Mouse (Mus musculus) myocyte (in vitro differentiated cells): ENCODE data around the gene Prickle3. TPM values are rescaled to one million over a fixed set of nuclear protein-coding genes. Genes with fewer than 3 reads are reported as not detected.
"Not testable (repeated sequence)": the region's sequence is repeated elsewhere in the genome, so short reads cannot be mapped to it uniquely, and the experiment has no call there.

ENCODE experiments used
- H3K27me3 ChIP-seq: one replicate; pipeline ENCODE4 v1.6.1; 2011; ENCODE audit not compliant: control insufficient read depth, insufficient read depth, insufficient read length
- H3K36me3 ChIP-seq: one replicate; pipeline ENCODE4 v1.6.1; 2011; ENCODE audit not compliant: control insufficient read depth, insufficient read depth
- H3K4me2 ChIP-seq: one replicate; pipeline ENCODE4 v1.6.1; 2011; ENCODE audit warnings: low read depth, control low read depth
- H3K4me3 ChIP-seq: one replicate; pipeline ENCODE4 v1.5.1; 2011; ENCODE audit warnings: mild to moderate bottlenecking, control low read depth, moderate library complexity
- H3K79me2 ChIP-seq: one replicate; pipeline ENCODE4 v1.6.1; 2011; ENCODE audit not compliant: control insufficient read depth, insufficient read depth
- H3ac ChIP-seq: one replicate; pipeline ENCODE4 v1.6.1; 2011; ENCODE audit not compliant: control insufficient read depth, insufficient read length
- CEBPB ChIP-seq: IDR thresholded peaks from 2 replicates; pipeline ENCODE4 v1.6.1; 2011; ENCODE audit warnings: mild to moderate bottlenecking, moderate library complexity; ENCODE audit not compliant: poor library complexity, insufficient read depth, severe bottlenecking
- E2F4 ChIP-seq: IDR thresholded peaks from one replicate; pipeline ENCODE4 v1.6.1; 2011; ENCODE audit warnings: mild to moderate bottlenecking, control low read depth, moderate library complexity; ENCODE audit not compliant: insufficient read depth
- MAX ChIP-seq: IDR thresholded peaks from one replicate; pipeline ENCODE4 v1.6.1; 2011; ENCODE audit warnings: low read depth, mild to moderate bottlenecking, control low read depth
- MYOD1 ChIP-seq, 3 experiments: IDR thresholded peaks; one replicate each; pipeline ENCODE4 v1.6.1; 2011; ENCODE audit warnings: control low read depth in 2 of 3, low read depth in 2 of 3, mild to moderate bottlenecking in 2 of 3, moderate library complexity in 1 of 3; ENCODE audit not compliant: insufficient read length in 2 of 3, control insufficient read depth in 1 of 3
- MYOG ChIP-seq, 3 experiments: IDR thresholded peaks; one replicate each; pipeline ENCODE4 v1.6.1; 2011; ENCODE audit warnings: control low read depth in 2 of 3, low read depth in 2 of 3, mild to moderate bottlenecking in 2 of 3; ENCODE audit not compliant: insufficient read length in 2 of 3, control insufficient read depth in 1 of 3, insufficient read depth in 1 of 3
- POLR2A ChIP-seq: IDR thresholded peaks from one replicate; pipeline ENCODE4 v1.6.1; 2011; ENCODE audit warnings: low read depth, mild to moderate bottlenecking, control low read depth, moderate library complexity; ENCODE audit not compliant: insufficient read length
- POLR2AphosphoS2 ChIP-seq: IDR thresholded peaks from one replicate; pipeline ENCODE4 v1.6.1; 2011; ENCODE audit warnings: low read depth, control low read depth; ENCODE audit not compliant: insufficient read length
- REST ChIP-seq: IDR thresholded peaks from one replicate; pipeline ENCODE4 v1.6.1; 2011; ENCODE audit warnings: mild to moderate bottlenecking, control low read depth, moderate library complexity; ENCODE audit not compliant: insufficient read depth, insufficient read length
- SRF ChIP-seq: IDR thresholded peaks from one replicate; pipeline ENCODE4 v1.6.1; 2011; ENCODE audit warnings: low read depth; ENCODE audit not compliant: control insufficient read depth, insufficient read length
- TCF12 ChIP-seq: IDR thresholded peaks from one replicate; pipeline ENCODE4 v1.6.1; 2011; ENCODE audit warnings: mild to moderate bottlenecking, control low read depth; ENCODE audit not compliant: poor library complexity, insufficient read depth, severe bottlenecking
- TCF3 ChIP-seq: IDR thresholded peaks from one replicate; pipeline ENCODE4 v1.6.1; 2011; ENCODE audit warnings: low read depth, control low read depth; ENCODE audit not compliant: insufficient read length
- USF1 ChIP-seq: IDR thresholded peaks from one replicate; pipeline ENCODE4 v1.6.1; 2011; ENCODE audit warnings: low read depth, mild to moderate bottlenecking, control low read depth, moderate library complexity
- polyA plus RNA-seq: library from polyadenylated mRNA; unstranded; fragments of >200 nt; fragmentation: generic; extraction: Trizol; gene quantifications from one replicate; pipeline ENCODE4 v1.2.1, GENCODE M21; 2012; ENCODE audit warnings: missing spikeins

Prickle3 gene
- polyA plus RNA-seq, 1 experiment = 3.8 TPM

DNA sequence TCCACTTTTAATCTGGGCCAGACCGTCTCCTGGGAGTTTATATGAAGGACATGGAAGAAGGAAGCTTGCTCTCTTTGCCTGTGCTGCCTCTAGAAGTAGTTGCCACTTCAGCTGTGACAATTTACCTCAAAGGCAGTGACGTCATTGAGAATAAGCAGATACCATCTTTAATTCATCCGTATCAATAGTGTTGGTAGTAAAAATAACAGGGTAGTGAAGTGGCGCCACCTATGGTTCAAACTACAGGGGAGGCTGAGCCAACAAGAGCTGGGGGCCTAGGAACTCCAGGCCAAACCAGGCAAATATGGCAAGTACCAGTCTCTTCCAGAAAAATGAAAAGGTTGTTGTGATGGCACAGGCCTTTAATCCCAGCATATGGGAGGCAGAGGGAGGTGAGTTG lies 35.8 kb downstream of the Prickle3 start:
- no peaks in the 10 kb centered on the region for H3K27me3 ChIP-seq
- H3K4me3 ChIP-seq = no peak overlapping the region
- no peak for TF ChIP-seq MAX
- TF ChIP-seq REST = no peak
- no peak for TF ChIP-seq TCF12
- no peak for TF ChIP-seq POLR2A
- no peak for TF ChIP-seq MYOG (IDR thresholded peaks at IDR 0.05; ENCODE audit: control insufficient read depth in 1 of 3, insufficient read depth in 1 of 3, insufficient read length in 2 of 3, low read depth in 2 of 3)
- TF ChIP-seq CEBPB = no peak
- TF ChIP-seq TCF3 = no peak
- no peak for TF ChIP-seq USF1
- no peak for TF ChIP-seq E2F4
- no peak for TF ChIP-seq MYOD1 (IDR thresholded peaks at IDR 0.05; ENCODE audit: control insufficient read depth in 1 of 3, insufficient read length in 2 of 3, low read depth in 2 of 3)
- no peak for TF ChIP-seq SRF
- H3K4me2 ChIP-seq = no peak overlapping the region
- no peak overlapping the region for H3ac ChIP-seq
- peaks cover 7% of the 10 kb centered on the region for H3K79me2 ChIP-seq
- no peaks in the 10 kb centered on the region for H3K36me3 ChIP-seq

DNA sequence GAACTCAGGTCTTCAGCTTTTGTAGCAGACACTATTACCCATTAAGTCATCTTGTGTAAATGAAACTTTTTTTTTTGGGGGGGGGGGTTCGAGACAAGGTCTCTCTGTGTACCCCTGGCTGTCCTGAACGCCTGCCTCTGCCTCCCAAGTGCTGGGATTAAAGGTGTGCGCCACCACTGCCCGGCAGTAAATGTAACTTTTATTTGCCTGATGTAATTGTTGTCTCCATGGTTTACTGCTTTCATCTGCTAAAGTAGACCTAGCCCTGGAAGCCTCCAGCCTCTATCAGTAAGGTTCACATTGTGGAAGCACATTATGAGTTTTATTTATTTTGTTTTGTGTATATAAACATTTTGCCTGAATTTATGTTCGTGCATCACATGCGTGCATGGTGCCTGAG lies 39.5 kb downstream of the Prickle3 start:
- no peaks in the 10 kb centered on the region for H3K27me3 ChIP-seq
- TF ChIP-seq E2F4 = no peak
- TF ChIP-seq USF1 = no peak
- no peak for TF ChIP-seq MYOD1 (IDR thresholded peaks at IDR 0.05; ENCODE audit: control insufficient read depth in 1 of 3, insufficient read length in 2 of 3, low read depth in 2 of 3)
- no peak for TF ChIP-seq TCF3
- TF ChIP-seq MAX = no peak
- no peak for TF ChIP-seq TCF12
- TF ChIP-seq REST = no peak
- no peak for TF ChIP-seq POLR2AphosphoS2
- no peak for TF ChIP-seq MYOG (IDR thresholded peaks at IDR 0.05; ENCODE audit: control insufficient read depth in 1 of 3, insufficient read depth in 1 of 3, insufficient read length in 2 of 3, low read depth in 2 of 3)
- no peak for TF ChIP-seq POLR2A
- no peak for TF ChIP-seq CEBPB
- peaks cover 16% of the 10 kb centered on the region for H3K79me2 ChIP-seq
- H3K4me2 ChIP-seq = peak overlapping the region; percentile 77
- H3ac ChIP-seq = no peak overlapping the region
- no peaks in the 10 kb centered on the region for H3K36me3 ChIP-seq
- peak overlapping the region; percentile 61 for H3K4me3 ChIP-seq

DNA sequence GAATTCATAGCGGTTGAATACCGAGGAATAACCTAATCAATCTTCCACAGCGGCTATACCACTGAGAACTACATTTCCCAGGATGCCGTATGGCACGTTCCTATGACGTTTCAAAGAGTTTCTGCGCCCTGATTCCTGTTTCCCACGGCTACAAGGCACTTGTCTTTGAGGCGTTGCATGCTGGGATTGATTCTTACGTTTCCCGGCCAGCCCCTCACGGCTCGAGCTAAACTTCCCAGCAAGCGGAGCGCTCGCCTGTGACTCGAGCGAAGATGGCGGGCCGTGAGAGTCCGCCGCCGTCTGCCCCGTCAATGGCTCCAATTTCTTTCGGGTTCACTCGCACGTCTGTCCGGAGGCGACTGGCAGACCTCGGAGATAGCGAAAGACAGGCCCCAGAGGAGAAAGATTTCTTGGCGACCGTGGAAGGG lies 39.9 kb downstream of the Prickle3 start, which contains the start of gene Gpkow:
Gpkow (plus strand) TSS at position 178 of the 428 bp plus-strand sequence.
- Histone ChIP-seq H3K79me2 (peaks cover 16% of the 10 kb centered on the region), H3K36me3 (no peaks in the 10 kb centered on the region), H3K27me3 (no peaks in the 10 kb centered on the region), H3K4me2 (peak within 1 kb of the TSS; percentile 77), H3ac (no peak within 1 kb of the TSS), H3K4me3 (peak within 1 kb of the TSS; percentile 61)
- no peak for TF ChIP-seq CEBPB
- TF ChIP-seq POLR2A = peak; percentile 65
- peak; percentile 22 for TF ChIP-seq POLR2AphosphoS2

DNA sequence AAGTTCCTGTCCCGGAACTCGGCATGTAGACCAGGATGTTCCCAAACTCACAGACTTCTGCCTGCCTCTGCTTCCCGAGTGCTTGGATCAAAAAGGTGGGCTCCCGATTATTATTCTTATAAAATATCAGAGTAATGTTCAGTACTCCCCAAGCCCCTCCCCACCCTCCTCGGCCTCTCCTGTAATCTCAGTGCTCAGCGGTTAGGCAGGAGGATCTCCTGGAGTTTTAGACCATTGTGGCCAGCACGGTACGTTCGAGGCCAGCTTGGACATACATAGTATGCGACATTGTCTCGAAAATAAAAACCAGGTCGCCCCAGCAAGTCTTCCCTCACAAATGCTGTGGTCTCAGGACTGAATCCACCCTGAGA lies 56.7 kb downstream of the Prickle3 start:
- not testable (repeated sequence) for H3K79me2 ChIP-seq, H3ac ChIP-seq, H3K36me3 ChIP-seq, H3K27me3 ChIP-seq
- Histone ChIP-seq H3K4me3 (peak overlapping the region; percentile 22), H3K4me2 (peak overlapping the region; percentile 58)

DNA sequence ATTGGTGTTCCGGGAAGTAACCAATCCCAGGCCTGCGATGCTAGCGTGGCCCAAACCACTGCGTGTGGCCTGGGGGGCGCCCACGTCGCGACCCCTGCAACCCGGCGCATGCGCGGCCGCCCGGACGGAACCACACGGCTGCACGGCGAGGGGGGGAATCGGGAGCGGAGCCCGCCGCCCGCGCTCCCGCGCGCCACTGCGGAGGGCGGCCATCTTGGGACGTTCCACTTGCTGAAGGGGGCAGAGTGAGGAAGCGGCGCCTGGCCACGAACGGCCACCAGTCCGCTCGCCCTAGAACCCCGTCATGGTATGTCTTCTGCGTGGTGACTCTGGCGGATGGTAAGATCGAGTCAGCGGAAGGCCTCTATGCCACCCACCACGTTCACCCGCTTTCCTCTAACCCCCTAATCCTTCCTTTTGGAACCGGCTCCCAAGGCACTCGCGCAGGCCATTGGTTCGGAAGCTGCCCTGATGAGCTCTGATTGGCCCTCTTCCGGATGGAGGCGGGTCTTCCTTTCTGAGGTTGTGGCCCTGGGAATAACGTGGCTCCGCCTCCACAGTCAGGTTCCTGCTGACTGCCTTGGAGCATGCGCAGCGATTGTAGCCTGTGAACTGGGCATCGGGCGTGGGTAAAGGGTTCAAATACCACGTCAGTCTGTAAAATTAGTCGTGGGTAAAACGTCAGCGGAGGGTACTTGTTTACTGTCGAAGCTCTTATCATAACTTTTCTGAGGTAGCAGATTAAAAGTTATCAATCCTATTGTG lies 57.3 kb downstream of the Prickle3 start, which contains the start of gene Wdr45:
Wdr45 (plus strand) TSS at position 199 of the 765 bp plus-strand sequence.
- not testable (repeated sequence) for H3ac ChIP-seq, H3K36me3 ChIP-seq, H3K79me2 ChIP-seq, H3K27me3 ChIP-seq
- peak within 1 kb of the TSS; percentile 74 for H3K4me2 ChIP-seq
- TF ChIP-seq POLR2A = peak; percentile 15
- peak within 1 kb of the TSS; percentile 22 for H3K4me3 ChIP-seq

DNA sequence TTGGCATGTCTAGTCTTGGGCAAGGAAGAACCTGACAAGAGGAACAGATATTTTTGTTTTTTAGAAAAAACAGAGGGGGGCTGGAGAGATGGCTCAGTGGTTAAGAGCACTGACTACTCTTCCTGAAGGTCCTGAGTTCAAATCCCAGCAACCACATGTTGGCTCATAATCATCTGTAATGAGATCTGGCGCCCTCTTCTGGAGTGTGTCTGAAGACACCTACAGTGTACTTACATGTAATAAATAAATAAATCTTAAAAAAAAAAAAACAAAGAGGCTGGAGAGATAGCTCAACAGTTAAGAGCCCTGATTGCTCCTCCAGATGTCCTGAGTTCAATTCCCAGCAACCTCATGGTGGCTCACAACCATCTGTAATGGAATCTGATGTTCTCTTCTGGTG lies 59.0 kb downstream of the Prickle3 start:
- H3K27me3 ChIP-seq, H3K79me2 ChIP-seq, H3K4me2 ChIP-seq, H3K36me3 ChIP-seq, H3ac ChIP-seq, H3K4me3 ChIP-seq: not testable (repeated sequence)

Other genes with a start within 250 kb of the Prickle3 start
- gene Foxp3, start 83.6 kb upstream of the Prickle3 start, polyA plus RNA-seq = 0.06 TPM
- gene Ppp1r3f, start 83.0 kb upstream of the Prickle3 start, polyA plus RNA-seq = 3.1 TPM
- 28.8 TPM for gene Ccdc22, start 51.7 kb upstream of the Prickle3 start, polyA plus RNA-seq
- not detected for gene Cacna1f, start 50.2 kb upstream of the Prickle3 start, polyA plus RNA-seq
- gene Syp, start 18.8 kb upstream of the Prickle3 start, polyA plus RNA-seq = 0.54 TPM
- 294 TPM for gene Plp2, start 14.1 kb downstream of the Prickle3 start, polyA plus RNA-seq
- gene Magix, start 24.0 kb downstream of the Prickle3 start, polyA plus RNA-seq = 0.05 TPM
- 17.1 TPM for gene Gpkow, start 39.9 kb downstream of the Prickle3 start, polyA plus RNA-seq
- gene Wdr45, start 57.1 kb downstream of the Prickle3 start, polyA plus RNA-seq = 38.9 TPM
- gene Gm45208, start 65.0 kb downstream of the Prickle3 start, polyA plus RNA-seq = 0.64 TPM
- gene Praf2, start 71.2 kb downstream of the Prickle3 start, polyA plus RNA-seq = 64.4 TPM
- 2.4 TPM for gene Ccdc120, start 93.6 kb downstream of the Prickle3 start, polyA plus RNA-seq
- 31.9 TPM for gene Tfe3, start 105.3 kb downstream of the Prickle3 start, polyA plus RNA-seq
- 19.8 TPM for gene Gripap1, start 132.5 kb downstream of the Prickle3 start, polyA plus RNA-seq
- 0.16 TPM for gene Kcnd1, start 165.0 kb downstream of the Prickle3 start, polyA plus RNA-seq
- 36.3 TPM for gene Otud5, start 184.1 kb downstream of the Prickle3 start, polyA plus RNA-seq
- gene Pim2, start 221.0 kb downstream of the Prickle3 start, polyA plus RNA-seq = 3.0 TPM
- 32.9 TPM for gene Slc35a2, start 226.8 kb downstream of the Prickle3 start, polyA plus RNA-seq
- gene Pqbp1, start 242.0 kb downstream of the Prickle3 start, polyA plus RNA-seq = 79.5 TPM
- 44.1 TPM for gene Timm17b, start 242.1 kb downstream of the Prickle3 start, polyA plus RNA-seq